In genomic region chr2:179586436-179586835, GRCm38 (mm10) we compare ENCODE assay signal across 14 mouse cellular contexts.
DNase-seq lines count a peak whose midpoint lies in the region; ATAC-seq lines count a peak whose summit lies in the region.
"Had no signal": no experiment of that assay in that cellular context is flagged by ENCODE, and none has a peak within 500 bp of the region (broad histone marks: within the 10 kb centered on the region; RNA-seq: fewer than 3 reads in every experiment).

No protein-coding gene starts in this region.

- 86% methylated on average over 11 of the region's 11 CpGs for WGBS in forebrain, embryonic 10.5 days
- 80% methylated on average over 11 of the region's 11 CpGs for WGBS in forebrain, embryonic 11.5 days
- 55% methylated on average over 11 of the region's 11 CpGs for WGBS in forebrain, embryonic 16.5 days
- 73% methylated on average over 11 of the region's 11 CpGs for whole genome bisulfite sequencing in liver, embryonic 12.5 days (ENCODE audit: insufficient replicate concordance)

- no peak overlapping the region for H3K4me3 ChIP-seq in forebrain, embryonic 10.5 days
- H3K4me3 ChIP-seq in forebrain, embryonic 11.5 days (ENCODE audit: low read depth, low read length), result no peak overlapping the region
- no peak overlapping the region for H3K4me3 ChIP-seq in forebrain, embryonic 16.5 days (replicated peaks; ENCODE audit: low read length)
- H3K4me3 ChIP-seq in liver, embryonic 12.5 days, result no peak overlapping the region
- H3K4me3 ChIP-seq: embryonic facial prominence, embryonic 12.5 days; forebrain, embryonic 13.5 days had no signal

- no peaks in the 10 kb centered on the region for H3K9me3 ChIP-seq in forebrain, embryonic 10.5 days
- no peaks in the 10 kb centered on the region for H3K9me3 ChIP-seq in forebrain, embryonic 11.5 days (ENCODE audit: control insufficient read depth, low read length)
- no peaks in the 10 kb centered on the region for H3K9me3 ChIP-seq in forebrain, embryonic 16.5 days (ENCODE audit: control insufficient read depth, low read length)
- H3K9me3 ChIP-seq in liver, embryonic 12.5 days (replicated peaks), result no peaks in the 10 kb centered on the region
- H3K9me3 ChIP-seq: embryonic facial prominence, embryonic 12.5 days; forebrain, embryonic 13.5 days had no signal

- ATAC-seq in forebrain, embryonic 11.5 days (replicated peaks; ENCODE audit: low FRiP score), result no peak
- no peak for ATAC-seq in forebrain, embryonic 16.5 days
- ATAC-seq in liver, embryonic 12.5 days, result no peak
- ATAC-seq: forebrain, embryonic 13.5 days had no signal

- intact Hi-C loops in left cerebral cortex, postnatal 4 days (cut with DNase I), result no loop called here

- peaks cover 27% of the 10 kb centered on the region for H3K27me3 ChIP-seq in forebrain, embryonic 10.5 days (ENCODE audit: poor library complexity, severe bottlenecking)
- no peaks in the 10 kb centered on the region for H3K27me3 ChIP-seq in forebrain, embryonic 11.5 days (ENCODE audit: control insufficient read depth, insufficient read depth, low read length)
- H3K27me3 ChIP-seq in forebrain, embryonic 16.5 days (replicated peaks; ENCODE audit: control insufficient read depth, insufficient read depth, low read length), result no peaks in the 10 kb centered on the region
- H3K27me3 ChIP-seq in liver, embryonic 12.5 days (replicated peaks), result no peaks in the 10 kb centered on the region
- H3K27me3 ChIP-seq: forebrain, embryonic 13.5 days had no signal

- peak overlapping the region; percentile 44 for H3K27ac ChIP-seq in forebrain, embryonic 10.5 days
- no peak overlapping the region for H3K27ac ChIP-seq in forebrain, embryonic 11.5 days (ENCODE audit: low read depth, low read length)
- H3K27ac ChIP-seq in forebrain, embryonic 16.5 days (ENCODE audit: low read length), result no peak overlapping the region
- H3K27ac ChIP-seq in liver, embryonic 12.5 days, result no peak overlapping the region
- H3K27ac ChIP-seq: embryonic facial prominence, embryonic 12.5 days; forebrain, embryonic 13.5 days had no signal

- peaks cover 62% of the 10 kb centered on the region for H3K4me1 ChIP-seq in forebrain, embryonic 10.5 days
- peaks cover 23% of the 10 kb centered on the region; the same call in 1 of the 2 replicates for H3K4me1 ChIP-seq in forebrain, embryonic 11.5 days (replicated peaks; ENCODE audit: control insufficient read depth, insufficient read depth, low read length)
- peaks cover 34% of the 10 kb centered on the region for H3K4me1 ChIP-seq in forebrain, embryonic 16.5 days (replicated peaks; ENCODE audit: control insufficient read depth, insufficient read depth, low read length)
- H3K4me1 ChIP-seq in liver, embryonic 12.5 days, result no peaks in the 10 kb centered on the region

- H3K4me2 ChIP-seq in forebrain, embryonic 11.5 days (ENCODE audit: low read depth, low read length, severe bottlenecking), result no peak overlapping the region
- H3K4me2 ChIP-seq in forebrain, embryonic 16.5 days (ENCODE audit: low read length), result no peak overlapping the region
- no peak overlapping the region for H3K4me2 ChIP-seq in liver, embryonic 12.5 days
- H3K4me2 ChIP-seq: embryonic facial prominence, embryonic 12.5 days; forebrain, embryonic 13.5 days had no signal

- no peak for DNase-seq in forebrain, embryonic 10.5 days (ENCODE audit: extremely low spot score, low spot score)
- DNase-seq in forebrain, embryonic 11.5 days (ENCODE audit: low spot score), result no peak
- peak; percentile 59 for DNase-seq in right cerebral cortex, adult 18-20 months
- DNase-seq in right cerebral cortex, postnatal 4 days, result no peak
- peak; percentile 27 for DNase-seq in left cerebral cortex, postnatal 4 days
- DNase-seq in thymus, adult 18-20 months, result no peak
- DNase-seq: adrenal gland, adult 8-10 months; gastrocnemius, postnatal 36 days; kidney, adult 11 months; thymus, postnatal 25 days had no signal

- no peak overlapping the region; the same call in 1 of the 2 replicates for H3K9ac ChIP-seq in forebrain, embryonic 11.5 days (ENCODE audit: low read length)
- no peak overlapping the region for H3K9ac ChIP-seq in forebrain, embryonic 16.5 days (replicated peaks; ENCODE audit: low read depth, low read length)
- H3K9ac ChIP-seq in liver, embryonic 12.5 days, result no peak overlapping the region
- H3K9ac ChIP-seq: embryonic facial prominence, embryonic 12.5 days; forebrain, embryonic 13.5 days had no signal

- H3K36me3 ChIP-seq in forebrain, embryonic 10.5 days (replicated peaks), result no peaks in the 10 kb centered on the region
- H3K36me3 ChIP-seq in forebrain, embryonic 11.5 days (ENCODE audit: control insufficient read depth, insufficient read depth, low read length), result no peaks in the 10 kb centered on the region
- H3K36me3 ChIP-seq in forebrain, embryonic 16.5 days (ENCODE audit: control insufficient read depth, insufficient read depth), result no peaks in the 10 kb centered on the region
- no peaks in the 10 kb centered on the region for H3K36me3 ChIP-seq in liver, embryonic 12.5 days
- H3K36me3 ChIP-seq: embryonic facial prominence, embryonic 12.5 days had no signal

Comparison
In these comparisons a context has a peak if more than half of its experiments do, and no peak if none do; other contexts are left out.
1. DNase-seq: peak in right cerebral cortex, adult 18-20 months (single experiment) and left cerebral cortex, postnatal 4 days (single experiment); none in forebrain, embryonic 10.5 days (single experiment), forebrain, embryonic 11.5 days (single experiment), right cerebral cortex, postnatal 4 days (single experiment) and thymus, adult 18-20 months (0 of 2).